24 mouse cellular contexts compared by ENCODE assay signal in genomic region chr1:185929761-185930160, GRCm38 (mm10).
DNase-seq lines count a peak whose midpoint lies in the region; ATAC-seq and TF ChIP-seq lines count a peak whose summit lies in the region.
"Had no signal": no experiment of that assay in that cellular context is flagged by ENCODE, and none has a peak within 500 bp of the region (broad histone marks: within the 10 kb centered on the region; RNA-seq: fewer than 3 reads in every experiment).

No protein-coding gene starts in this region.

- no peak for ATAC-seq in kidney, postnatal 0 days (replicated peaks; ENCODE audit: low FRiP score, low read depth)
- ATAC-seq: activated CD4-positive, CD25-positive, alpha-beta regulatory T cell, adult 4 months; CD4-positive, CD25-positive, alpha-beta regulatory T cell, adult 4 months; forebrain, embryonic 15.5 days had no signal

- WGBS in kidney, postnatal 0 days, result 85% methylated on average over 5 of the region's 5 CpGs

- no peak overlapping the region for H3K9ac ChIP-seq in kidney, postnatal 0 days (ENCODE audit: low read depth, low read length)
- H3K9ac ChIP-seq: embryonic facial prominence, embryonic 13.5 days; forebrain, embryonic 15.5 days; heart, embryonic 12.5 days; hindbrain, embryonic 15.5 days; limb, embryonic 12.5 days; liver, embryonic 13.5 days; stomach, embryonic 15.5 days had no signal

- H3K27me3 ChIP-seq in kidney, postnatal 0 days (ENCODE audit: insufficient read depth, low read length), result no peaks in the 10 kb centered on the region
- no peaks in the 10 kb centered on the region for H3K27me3 ChIP-seq in testis, adult 2 months (ENCODE audit: control insufficient read depth, insufficient read depth, low read length)
- H3K27me3 ChIP-seq: embryonic facial prominence, embryonic 13.5 days; forebrain, embryonic 15.5 days; heart, embryonic 12.5 days; hindbrain, embryonic 15.5 days; limb, embryonic 12.5 days; liver, embryonic 13.5 days; stomach, embryonic 15.5 days had no signal

- no peaks in the 10 kb centered on the region for H3K9me3 ChIP-seq in kidney, postnatal 0 days (replicated peaks; ENCODE audit: low read length)
- H3K9me3 ChIP-seq: embryonic facial prominence, embryonic 13.5 days; forebrain, embryonic 15.5 days; hindbrain, embryonic 15.5 days; liver, embryonic 13.5 days; stomach, embryonic 15.5 days had no signal

- TF ChIP-seq CTCF in kidney, postnatal 0 days (IDR thresholded peaks at IDR 0.05; ENCODE audit: low read depth), result peak; percentile 35; the same call in 1 of the 2 replicates
- TF ChIP-seq CTCF in testis, adult 2 months (IDR thresholded peaks at IDR 0.05; ENCODE audit: control insufficient read depth, insufficient read depth, insufficient replicate concordance, low read depth, low read length), result peak; percentile 17; the same call in 1 of the 2 replicates

- H3K27ac ChIP-seq in kidney, postnatal 0 days, result no peak overlapping the region
- H3K27ac ChIP-seq in testis, adult 2 months (ENCODE audit: control insufficient read depth, insufficient read depth, low read depth, low read length), result no peak overlapping the region
- H3K27ac ChIP-seq: embryonic facial prominence, embryonic 13.5 days; forebrain, embryonic 15.5 days; hindbrain, embryonic 15.5 days; limb, embryonic 12.5 days; liver, embryonic 13.5 days; stomach, embryonic 15.5 days had no signal

- H3K4me2 ChIP-seq in kidney, postnatal 0 days (ENCODE audit: low read length), result no peak overlapping the region
- H3K4me2 ChIP-seq: embryonic facial prominence, embryonic 13.5 days; forebrain, embryonic 15.5 days; heart, embryonic 12.5 days; hindbrain, embryonic 15.5 days; limb, embryonic 12.5 days; liver, embryonic 13.5 days; stomach, embryonic 15.5 days had no signal

- H3K4me1 ChIP-seq in kidney, postnatal 0 days (replicated peaks; ENCODE audit: insufficient read depth, low read length), result no peaks in the 10 kb centered on the region
- H3K4me1 ChIP-seq in testis, adult 2 months (ENCODE audit: control insufficient read depth, insufficient read depth, low read length), result no peaks in the 10 kb centered on the region
- H3K4me1 ChIP-seq: embryonic facial prominence, embryonic 13.5 days; forebrain, embryonic 15.5 days; hindbrain, embryonic 15.5 days; liver, embryonic 13.5 days; stomach, embryonic 15.5 days had no signal

- no peak for TF ChIP-seq POLR2A in testis, adult 2 months (IDR thresholded peaks at IDR 0.05; ENCODE audit: control insufficient read depth, low read depth, low read length)

- H3K36me3 ChIP-seq in kidney, postnatal 0 days (ENCODE audit: insufficient read depth, low read length), result no peaks in the 10 kb centered on the region
- no peaks in the 10 kb centered on the region for H3K36me3 ChIP-seq in testis, adult 2 months (ENCODE audit: control insufficient read depth, insufficient read depth, low read length)
- H3K36me3 ChIP-seq: embryonic facial prominence, embryonic 13.5 days; forebrain, embryonic 15.5 days; heart, embryonic 12.5 days; hindbrain, embryonic 15.5 days; limb, embryonic 12.5 days; liver, embryonic 13.5 days; stomach, embryonic 15.5 days had no signal

- no peak overlapping the region for H3K4me3 ChIP-seq in kidney, postnatal 0 days (replicated peaks; ENCODE audit: low read depth, low read length)
- no peak overlapping the region for H3K4me3 ChIP-seq in testis, adult 2 months (ENCODE audit: control insufficient read depth, low read depth, low read length)
- H3K4me3 ChIP-seq: embryonic facial prominence, embryonic 13.5 days; forebrain, embryonic 15.5 days; heart, embryonic 12.5 days; hindbrain, embryonic 15.5 days; limb, embryonic 12.5 days; liver, embryonic 13.5 days; stomach, embryonic 15.5 days had no signal

- DNase-seq in heart, adult 11 months, result peak; percentile 51
- no peak for DNase-seq in heart, adult 9 months (ENCODE audit: low spot score in 2 of 2)
- DNase-seq in kidney, postnatal 0 days (ENCODE audit: low spot score), result no peak
- DNase-seq in kidney, adult 8-10 months, result no peak
- DNase-seq in testis, postnatal 14 days (ENCODE audit: low spot score), result no peak
- no peak for DNase-seq in right cerebral cortex, postnatal 36 days (ENCODE audit: low spot score in 2 of 2)
- DNase-seq: adrenal gland, postnatal 10 days; cerebellum, postnatal 10 days; gastrocnemius, postnatal 36 days; heart, postnatal 36 days; kidney, adult 11 months; kidney, postnatal 4 days; liver, embryonic 13.5 days; lung, postnatal 4 days; right cerebral cortex, postnatal 25 days had no signal
